Mouse (Mus musculus): ENCODE measurements around the gene Rasgef1b. TPM values are rescaled to one million over a fixed set of nuclear protein-coding genes. Genes with fewer than 3 reads are reported as not detected.

The Rasgef1b gene
- polyA plus RNA-seq, 1 experiment from 2014 or later = 59.7 TPM

GRCm38 (mm10) chr5:99488479-99489158 lies 240.2 kb downstream of the Rasgef1b start:
- no peak for ATAC-seq
- H3K9ac ChIP-seq (ENCODE audit: low read depth, low read length) = no peak overlapping the region
- no peak overlapping the region for H3K4me3 ChIP-seq (ENCODE audit: low read depth, low read length)
- H3K27ac ChIP-seq (ENCODE audit: low read length) = no peak overlapping the region
- H3K4me2 ChIP-seq (ENCODE audit: low read length) = no peak overlapping the region
- no peaks in the 10 kb centered on the region for H3K4me1 ChIP-seq (ENCODE audit: control insufficient read depth, insufficient read depth, low read length)
- H3K27me3 ChIP-seq (ENCODE audit: control insufficient read depth, insufficient read depth, low read depth, low read length) = no peaks in the 10 kb centered on the region
- H3K36me3 ChIP-seq (ENCODE audit: control insufficient read depth, insufficient read depth, low read length) = no peaks in the 10 kb centered on the region
- no peaks in the 10 kb centered on the region for H3K9me3 ChIP-seq (replicated peaks; ENCODE audit: control insufficient read depth, low read length, poor library complexity, severe bottlenecking)
- WGBS = 86% methylated on average over 6 of the region's 6 CpGs

GRCm38 (mm10) chr5:99487009-99487858 lies 241.6 kb downstream of the Rasgef1b start:
- 50% methylated on average over 5 of the region's 5 CpGs for WGBS
- H3K9me3 ChIP-seq (replicated peaks; ENCODE audit: control insufficient read depth, low read length, poor library complexity, severe bottlenecking) = no peaks in the 10 kb centered on the region
- no peak overlapping the region for H3K27ac ChIP-seq (ENCODE audit: low read length)
- H3K27me3 ChIP-seq (ENCODE audit: control insufficient read depth, insufficient read depth, low read depth, low read length) = no peaks in the 10 kb centered on the region
- ATAC-seq = no peak
- no peak overlapping the region for H3K4me2 ChIP-seq (ENCODE audit: low read length)
- H3K4me3 ChIP-seq (ENCODE audit: low read depth, low read length) = no peak overlapping the region
- H3K36me3 ChIP-seq (ENCODE audit: control insufficient read depth, insufficient read depth, low read length) = no peaks in the 10 kb centered on the region
- no peaks in the 10 kb centered on the region for H3K4me1 ChIP-seq (ENCODE audit: control insufficient read depth, insufficient read depth, low read length)
- no peak overlapping the region for H3K9ac ChIP-seq (ENCODE audit: low read depth, low read length)

- no peak overlapping the region for H3K4me2 ChIP-seq (ENCODE audit: low read length)
- H3K36me3 ChIP-seq (ENCODE audit: control insufficient read depth, insufficient read depth, low read length) = no peaks in the 10 kb centered on the region
- no peak overlapping the region for H3K9ac ChIP-seq (ENCODE audit: low read depth, low read length)
- no peaks in the 10 kb centered on the region for H3K27me3 ChIP-seq (ENCODE audit: control insufficient read depth, insufficient read depth, low read depth, low read length)
- no peaks in the 10 kb centered on the region for H3K9me3 ChIP-seq (replicated peaks; ENCODE audit: control insufficient read depth, low read length, poor library complexity, severe bottlenecking)
- H3K27ac ChIP-seq (ENCODE audit: low read length) = no peak overlapping the region
- WGBS = 86% methylated on average over 5 of the region's 5 CpGs
- ATAC-seq = no peak
- peaks cover 14% of the 10 kb centered on the region for H3K4me1 ChIP-seq (ENCODE audit: control insufficient read depth, insufficient read depth, low read length)
- H3K4me3 ChIP-seq (ENCODE audit: low read depth, low read length) = no peak overlapping the region
Measured at GRCm38 (mm10) chr5:99483162-99483561, 245.7 kb downstream of the Rasgef1b start.

GRCm38 (mm10) chr5:99482524-99482923 lies 246.3 kb downstream of the Rasgef1b start:
- ATAC-seq = no peak
- Histone ChIP-seq H3K27ac (ENCODE audit: low read length) (no peak overlapping the region), H3K4me1 (ENCODE audit: control insufficient read depth, insufficient read depth, low read length) (peaks cover 14% of the 10 kb centered on the region), H3K9ac (ENCODE audit: low read depth, low read length) (no peak overlapping the region), H3K4me2 (ENCODE audit: low read length) (no peak overlapping the region), H3K9me3 (replicated peaks; ENCODE audit: control insufficient read depth, low read length, poor library complexity, severe bottlenecking) (no peaks in the 10 kb centered on the region), H3K4me3 (ENCODE audit: low read depth, low read length) (no peak overlapping the region), H3K27me3 (ENCODE audit: control insufficient read depth, insufficient read depth, low read depth, low read length) (no peaks in the 10 kb centered on the region), H3K36me3 (ENCODE audit: control insufficient read depth, insufficient read depth, low read length) (no peaks in the 10 kb centered on the region)
- WGBS = 95% methylated on average over 6 of the region's 6 CpGs

- 94% methylated on average over 7 of the region's 7 CpGs for WGBS
- Histone ChIP-seq H3K4me2 (ENCODE audit: low read length) (no peak overlapping the region), H3K9ac (ENCODE audit: low read depth, low read length) (no peak overlapping the region), H3K4me1 (ENCODE audit: control insufficient read depth, insufficient read depth, low read length) (peaks cover 14% of the 10 kb centered on the region), H3K36me3 (ENCODE audit: control insufficient read depth, insufficient read depth, low read length) (no peaks in the 10 kb centered on the region), H3K4me3 (ENCODE audit: low read depth, low read length) (no peak overlapping the region), H3K27ac (ENCODE audit: low read length) (no peak overlapping the region), H3K27me3 (ENCODE audit: control insufficient read depth, insufficient read depth, low read depth, low read length) (no peaks in the 10 kb centered on the region), H3K9me3 (replicated peaks; ENCODE audit: control insufficient read depth, low read length, poor library complexity, severe bottlenecking) (no peaks in the 10 kb centered on the region)
- ATAC-seq = no peak
Measured at GRCm38 (mm10) chr5:99482016-99482415, 246.8 kb downstream of the Rasgef1b start.

GRCm38 (mm10) chr5:99480078-99481031 lies 248.5 kb downstream of the Rasgef1b start:
- ATAC-seq = no peak

GRCm38 (mm10) chr5:99479263-99480077 lies 249.4 kb downstream of the Rasgef1b start:
- Histone ChIP-seq H3K4me1 (ENCODE audit: control insufficient read depth, insufficient read depth, low read length) (peaks cover 14% of the 10 kb centered on the region), H3K9ac (ENCODE audit: low read depth, low read length) (no peak overlapping the region), H3K4me2 (ENCODE audit: low read length) (peak overlapping the region; percentile 30), H3K27ac (ENCODE audit: low read length) (peak overlapping the region; percentile 69), H3K4me3 (ENCODE audit: low read depth, low read length) (no peak overlapping the region), H3K36me3 (ENCODE audit: control insufficient read depth, insufficient read depth, low read length) (no peaks in the 10 kb centered on the region), H3K9me3 (replicated peaks; ENCODE audit: control insufficient read depth, low read length, poor library complexity, severe bottlenecking) (no peaks in the 10 kb centered on the region), H3K27me3 (ENCODE audit: control insufficient read depth, insufficient read depth, low read depth, low read length) (no peaks in the 10 kb centered on the region)
- 5% methylated on average over 20 of the region's 20 CpGs for WGBS
- ATAC-seq = peak; percentile 89

More at GRCm38 (mm10) chr5:99480078-99481031, 248.5 kb downstream of the Rasgef1b start:
- Histone ChIP-seq H3K9ac (ENCODE audit: low read depth, low read length) (no peak overlapping the region), H3K27me3 (ENCODE audit: control insufficient read depth, insufficient read depth, low read depth, low read length) (no peaks in the 10 kb centered on the region), H3K27ac (ENCODE audit: low read length) (peak overlapping the region; percentile 69), H3K4me3 (ENCODE audit: low read depth, low read length) (no peak overlapping the region), H3K36me3 (ENCODE audit: control insufficient read depth, insufficient read depth, low read length) (no peaks in the 10 kb centered on the region), H3K4me1 (ENCODE audit: control insufficient read depth, insufficient read depth, low read length) (peaks cover 14% of the 10 kb centered on the region), H3K4me2 (ENCODE audit: low read length) (no peak overlapping the region; the same call in 1 of the 2 replicates), H3K9me3 (replicated peaks; ENCODE audit: control insufficient read depth, low read length, poor library complexity, severe bottlenecking) (no peaks in the 10 kb centered on the region)
- WGBS = 43% methylated on average over 6 of the region's 6 CpGs

- Histone ChIP-seq H3K4me1 (ENCODE audit: control insufficient read depth, insufficient read depth, low read length) (peaks cover 14% of the 10 kb centered on the region), H3K36me3 (ENCODE audit: control insufficient read depth, insufficient read depth, low read length) (no peaks in the 10 kb centered on the region), H3K27me3 (ENCODE audit: control insufficient read depth, insufficient read depth, low read depth, low read length) (no peaks in the 10 kb centered on the region), H3K9me3 (replicated peaks; ENCODE audit: control insufficient read depth, low read length, poor library complexity, severe bottlenecking) (no peaks in the 10 kb centered on the region), H3K4me2 (ENCODE audit: low read length) (no peak overlapping the region), H3K4me3 (ENCODE audit: low read depth, low read length) (no peak overlapping the region), H3K27ac (ENCODE audit: low read length) (0 out of 2 replicates have a peak overlapping the region, but pooled peaks have one; percentile 51), H3K9ac (ENCODE audit: low read depth, low read length) (no peak overlapping the region)
- whole genome bisulfite sequencing = 13% methylated on average over 4 of the region's 4 CpGs
- ATAC-seq = no peak
Measured at GRCm38 (mm10) chr5:99478716-99479115, 250.1 kb downstream of the Rasgef1b start.

Data from midbrain, embryonic 16.5 days (tissue).